Mouse (Mus musculus) stomach, postnatal 0 days (tissue): ENCODE data around the gene Arfgef2.
"Not testable (repeated sequence)": the region's sequence is repeated elsewhere in the genome, so short reads cannot be mapped to it uniquely, and the experiment has no call there.

ENCODE experiments used
- CTCF ChIP-seq: IDR thresholded peaks from 2 replicates; pipeline ENCODE4 v1.5.1; 2016; ENCODE audit warnings: antibody characterized with exemption, low read depth, mild to moderate bottlenecking, moderate library complexity
- EP300 ChIP-seq: optimal IDR thresholded peaks from 2 replicates; pipeline ENCODE3; 2016; ENCODE audit warnings: antibody characterized with exemption

DNA sequence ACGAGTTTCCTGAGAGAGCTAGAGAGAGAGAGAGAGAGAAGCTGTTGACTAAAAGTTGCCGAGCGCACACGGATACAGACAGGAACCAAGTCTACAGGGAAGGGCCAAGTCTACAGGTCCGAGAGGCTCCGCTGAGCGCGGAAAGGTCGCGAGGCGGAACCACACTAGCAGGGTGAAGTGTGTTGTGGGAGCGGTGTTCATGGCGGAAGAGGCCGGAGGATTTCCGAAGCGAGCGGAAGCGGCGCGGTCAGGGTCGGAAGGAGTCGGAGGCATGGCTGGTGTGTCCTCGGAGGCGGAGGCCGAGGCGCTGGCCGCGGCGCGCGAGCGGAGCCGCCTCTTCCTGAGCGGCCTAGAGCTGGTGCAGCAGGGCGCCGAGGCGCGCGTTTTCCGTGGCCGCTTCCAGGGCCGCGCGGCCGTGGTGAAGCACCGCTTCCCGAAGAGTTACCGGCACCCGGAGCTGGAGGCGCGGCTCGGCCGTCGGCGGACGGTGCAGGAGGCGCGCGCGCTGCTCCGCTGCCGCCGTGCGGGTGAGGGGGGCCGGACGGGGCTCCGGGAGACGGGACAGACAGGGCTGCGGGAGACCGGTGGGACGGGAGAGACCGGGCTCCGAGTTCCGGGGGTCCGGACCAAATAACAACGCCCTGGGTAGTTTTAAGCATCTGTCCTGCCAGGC is 11.7 kb upstream of the Arfgef2 start:
- not testable (repeated sequence) for TF ChIP-seq CTCF, EP300
